Mouse (Mus musculus): Measurements from ENCODE around the gene Ifit3. TPM values are rescaled to one million over a fixed set of nuclear protein-coding genes. Genes with fewer than 3 reads are reported as not detected.

Gene Ifit3
- polyA plus RNA-seq (2014; fragmentation: Illumina TruSeq; extraction: RNeasy Lipid Tissue Mini Kit (QIAGEN cat#74804); ENCODE audit: low read depth, low replicate concordance) = 45.0 TPM

GRCm38 (mm10) chr19:34583126-34583766 is at the start of gene Ifit3:
TSS of gene Ifit3 (plus strand) at chr19:34583531.

GRCm38 (mm10) chr19:34550534-34551223 is 32.7 kb upstream of the Ifit3 start, which contains the start of gene Ifit2:
TSS of gene Ifit2 (plus strand) at chr19:34550694.

DNA sequence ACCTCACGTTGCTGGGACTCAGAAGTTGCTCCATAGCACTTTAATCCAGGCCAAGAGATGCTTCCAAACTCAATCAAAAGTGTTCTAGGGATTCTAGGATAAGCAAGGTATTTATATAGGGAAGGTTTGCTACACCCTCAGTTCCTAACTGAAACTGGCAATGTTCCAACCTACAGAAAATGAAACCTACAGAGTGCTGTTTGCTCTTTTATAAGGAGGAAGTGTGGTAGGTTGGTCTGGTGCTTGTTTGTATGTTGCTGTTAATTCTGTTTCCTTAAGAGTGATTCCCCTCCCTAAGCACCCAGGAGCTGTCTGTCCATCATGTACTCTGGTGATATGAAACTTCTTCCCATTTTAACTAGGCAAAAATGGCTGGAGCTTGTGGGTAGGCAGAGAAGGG is 18.6 kb downstream of the Ifit3 start, which contains the start of gene Ifit1bl1:
Gene Ifit1bl1 (minus strand): TSS at position 69 of the 400 bp plus-strand sequence.

GRCm38 (mm10) chr19:34607237-34608051 is 24.1 kb downstream of the Ifit3 start, which contains the start of gene Ifit3b:
TSS of gene Ifit3b (plus strand) at chr19:34607970.

Other genes starting within 250 kb of the Ifit3 start
- gene Ch25h, start 108.4 kb upstream of the Ifit3 start, polyA plus RNA-seq (2014; fragmentation: Illumina TruSeq; extraction: RNeasy Lipid Tissue Mini Kit (QIAGEN cat#74804); ENCODE audit: low read depth, low replicate concordance) = 1.4 TPM
- gene Lipa, start 56.1 kb upstream of the Ifit3 start, polyA plus RNA-seq (2014; fragmentation: Illumina TruSeq; extraction: RNeasy Lipid Tissue Mini Kit (QIAGEN cat#74804); ENCODE audit: low read depth, low replicate concordance) = 284 TPM
- 29.8 TPM for gene Ifit2, start 32.8 kb upstream of the Ifit3 start, polyA plus RNA-seq (2014; fragmentation: Illumina TruSeq; extraction: RNeasy Lipid Tissue Mini Kit (QIAGEN cat#74804); ENCODE audit: low read depth, low replicate concordance)
- gene Ifit1bl1, start 18.4 kb downstream of the Ifit3 start, polyA plus RNA-seq (2014; fragmentation: Illumina TruSeq; extraction: RNeasy Lipid Tissue Mini Kit (QIAGEN cat#74804); ENCODE audit: low read depth, low replicate concordance) = 7.8 TPM
- 14.9 TPM for gene Ifit3b, start 24.4 kb downstream of the Ifit3 start, polyA plus RNA-seq (2014; fragmentation: Illumina TruSeq; extraction: RNeasy Lipid Tissue Mini Kit (QIAGEN cat#74804); ENCODE audit: low read depth, low replicate concordance)
- 4.0 TPM for gene Ifit1bl2, start 57.2 kb downstream of the Ifit3 start, polyA plus RNA-seq (2014; fragmentation: Illumina TruSeq; extraction: RNeasy Lipid Tissue Mini Kit (QIAGEN cat#74804); ENCODE audit: low read depth, low replicate concordance)
- 10.9 TPM for gene Ifit1, start 57.3 kb downstream of the Ifit3 start, polyA plus RNA-seq (2014; fragmentation: Illumina TruSeq; extraction: RNeasy Lipid Tissue Mini Kit (QIAGEN cat#74804); ENCODE audit: low read depth, low replicate concordance)
- 164 TPM for gene Slc16a12, start 163.8 kb downstream of the Ifit3 start, polyA plus RNA-seq (2014; fragmentation: Illumina TruSeq; extraction: RNeasy Lipid Tissue Mini Kit (QIAGEN cat#74804); ENCODE audit: low read depth, low replicate concordance)

Data from kidney, adult 10 weeks (tissue).